Mouse (Mus musculus): ENCODE results near the gene Samd4.

GRCm38 (mm10) chr14:46964074-46964872, 81.6 kb downstream of the Samd4 start:
- TF ChIP-seq CTCF (IDR thresholded peaks at IDR 0.05; ENCODE audit: low read depth, low read length), result no peak
- TF ChIP-seq EP300 (IDR thresholded peaks at IDR 0.05; ENCODE audit: insufficient read depth, low read depth, low read length), result no peak
